Mouse (Mus musculus): ENCODE data around the gene Adgrb2. TPM values are rescaled to one million over a fixed set of nuclear protein-coding genes. Genes with fewer than 3 reads are reported as not detected.

Adgrb2 gene
- total RNA-seq, 2 experiments from 2014 or later = 2.3 to 2.6 TPM

GRCm38 (mm10) chr4:129985671-129986441, 1.2 kb downstream of the Adgrb2 start:
- intact Hi-C loops (cut with DNase I) = no loop called here
- no peak for DNase-seq (ENCODE audit: low spot score)

GRCm38 (mm10) chr4:129987825-129988504, 3.3 kb downstream of the Adgrb2 start:
- no peak for DNase-seq (ENCODE audit: low spot score)
- intact Hi-C loops (cut with DNase I) = no loop called here

- intact Hi-C loops (cut with DNase I) = no loop called here
- DNase-seq (ENCODE audit: low spot score) = no peak
Measured at GRCm38 (mm10) chr4:129989925-129990324, 5.3 kb downstream of the Adgrb2 start.

- no peak for DNase-seq (ENCODE audit: low spot score)
- intact Hi-C loops (cut with DNase I) = no loop called here
Measured at GRCm38 (mm10) chr4:129992720-129993119, 8.1 kb downstream of the Adgrb2 start.

GRCm38 (mm10) chr4:129993213-129993612, 8.5 kb downstream of the Adgrb2 start:
- intact Hi-C loops (cut with DNase I) = no loop called here
- no peak for DNase-seq (ENCODE audit: low spot score)

GRCm38 (mm10) chr4:129993944-129994695, 9.4 kb downstream of the Adgrb2 start:
- DNase-seq (ENCODE audit: low spot score) = no peak

GRCm38 (mm10) chr4:129994728-129995127, 10.1 kb downstream of the Adgrb2 start:
- intact Hi-C loops (cut with DNase I) = no loop called here
- no peak for DNase-seq (ENCODE audit: low spot score)

More at GRCm38 (mm10) chr4:129993944-129994695, 9.4 kb downstream of the Adgrb2 start:
- intact Hi-C loops (cut with DNase I) = no loop called here

GRCm38 (mm10) chr4:129995255-129995654, 10.6 kb downstream of the Adgrb2 start:
- intact Hi-C loops (cut with DNase I) = no loop called here
- no peak for DNase-seq (ENCODE audit: low spot score)

- intact Hi-C loops (cut with DNase I) = no loop called here
- no peak for DNase-seq (ENCODE audit: low spot score)
Measured at GRCm38 (mm10) chr4:129996015-129996414, 11.3 kb downstream of the Adgrb2 start.

GRCm38 (mm10) chr4:129998124-129998523, 13.5 kb downstream of the Adgrb2 start:
- no peak for DNase-seq (ENCODE audit: low spot score)
- intact Hi-C loops (cut with DNase I) = no loop called here

GRCm38 (mm10) chr4:130001710-130002109, 17.0 kb downstream of the Adgrb2 start:
- intact Hi-C loops (cut with DNase I) = no loop called here
- no peak for DNase-seq (ENCODE audit: low spot score)

- DNase-seq (ENCODE audit: low spot score) = no peak
- intact Hi-C loops (cut with DNase I) = no loop called here
Measured at GRCm38 (mm10) chr4:130002157-130002556, 17.5 kb downstream of the Adgrb2 start.

GRCm38 (mm10) chr4:130005593-130005992, 20.9 kb downstream of the Adgrb2 start:
- DNase-seq (ENCODE audit: low spot score) = no peak
- intact Hi-C loops (cut with DNase I) = no loop called here

- intact Hi-C loops (cut with DNase I) = no loop called here
- DNase-seq (ENCODE audit: low spot score) = no peak
Measured at GRCm38 (mm10) chr4:130006533-130006932, 21.9 kb downstream of the Adgrb2 start.

GRCm38 (mm10) chr4:130009043-130009442, 24.4 kb downstream of the Adgrb2 start:
- intact Hi-C loops (cut with DNase I) = no loop called here
- no peak for DNase-seq (ENCODE audit: low spot score)

GRCm38 (mm10) chr4:130010723-130011122, 26.1 kb downstream of the Adgrb2 start:
- no peak for DNase-seq (ENCODE audit: low spot score)
- intact Hi-C loops (cut with DNase I) = no loop called here

- intact Hi-C loops (cut with DNase I) = no loop called here
- DNase-seq (ENCODE audit: low spot score) = no peak
Measured at GRCm38 (mm10) chr4:130012234-130012633, 27.6 kb downstream of the Adgrb2 start.

GRCm38 (mm10) chr4:130013111-130013510, 28.4 kb downstream of the Adgrb2 start:
- intact Hi-C loops (cut with DNase I) = no loop called here
- no peak for DNase-seq (ENCODE audit: low spot score)

- no peak for DNase-seq (ENCODE audit: low spot score)
- intact Hi-C loops (cut with DNase I) = no loop called here
Measured at GRCm38 (mm10) chr4:130016010-130016409, 31.3 kb downstream of the Adgrb2 start.

- intact Hi-C loops (cut with DNase I) = no loop called here
- no peak for DNase-seq (ENCODE audit: low spot score)
Measured at GRCm38 (mm10) chr4:130017036-130017674, 32.5 kb downstream of the Adgrb2 start.
